Mouse (Mus musculus): ENCODE data around the gene Mcrip2. TPM values are rescaled to one million over a fixed set of nuclear protein-coding genes. Genes with fewer than 3 reads are reported as not detected.

Gene Mcrip2
- total RNA-seq, 2 experiments from 2014 or later = 261 to 270 TPM

DNA sequence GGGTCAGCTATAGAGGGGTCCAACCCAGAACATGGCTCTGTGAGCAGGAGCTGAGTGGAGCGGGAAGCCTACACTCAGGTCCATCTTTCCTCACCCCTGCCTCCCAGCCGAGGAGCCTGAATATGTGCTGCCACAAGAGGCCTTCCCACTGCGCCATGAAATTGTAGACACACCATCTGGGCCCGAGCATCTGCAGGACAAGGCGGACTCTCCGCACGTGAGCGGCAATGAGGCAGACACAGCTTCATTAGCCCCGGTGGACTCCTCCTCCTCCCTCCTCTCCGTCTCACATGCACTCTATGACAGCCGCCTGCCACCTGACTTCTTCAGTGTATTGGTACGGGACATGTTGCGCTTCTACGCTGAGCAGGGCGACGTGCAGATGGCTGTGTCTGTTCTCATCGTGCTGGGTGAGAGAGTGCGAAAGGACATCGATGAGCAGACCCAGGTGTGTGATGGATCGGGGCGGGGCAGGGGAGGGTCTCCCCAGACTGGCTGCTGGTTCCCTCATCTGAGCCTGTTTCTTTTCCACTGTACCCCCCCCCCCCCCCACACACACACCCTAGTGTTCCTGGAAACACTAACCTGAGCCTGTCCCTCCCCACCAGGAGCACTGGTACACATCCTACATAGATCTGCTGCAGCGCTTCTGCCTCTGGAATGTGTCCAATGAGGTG lies 40.9 kb downstream of the Mcrip2 start:
- DNase-seq (ENCODE audit: low spot score) = no peak
- intact Hi-C loops (cut with DNase I) = no loop called here

- DNase-seq (ENCODE audit: low spot score) = no peak
- intact Hi-C loops (cut with DNase I) = no loop called here
These were observed 41.6 kb downstream of the Mcrip2 start for GRCm38 (mm10) chr17:25827011-25827410.

DNA sequence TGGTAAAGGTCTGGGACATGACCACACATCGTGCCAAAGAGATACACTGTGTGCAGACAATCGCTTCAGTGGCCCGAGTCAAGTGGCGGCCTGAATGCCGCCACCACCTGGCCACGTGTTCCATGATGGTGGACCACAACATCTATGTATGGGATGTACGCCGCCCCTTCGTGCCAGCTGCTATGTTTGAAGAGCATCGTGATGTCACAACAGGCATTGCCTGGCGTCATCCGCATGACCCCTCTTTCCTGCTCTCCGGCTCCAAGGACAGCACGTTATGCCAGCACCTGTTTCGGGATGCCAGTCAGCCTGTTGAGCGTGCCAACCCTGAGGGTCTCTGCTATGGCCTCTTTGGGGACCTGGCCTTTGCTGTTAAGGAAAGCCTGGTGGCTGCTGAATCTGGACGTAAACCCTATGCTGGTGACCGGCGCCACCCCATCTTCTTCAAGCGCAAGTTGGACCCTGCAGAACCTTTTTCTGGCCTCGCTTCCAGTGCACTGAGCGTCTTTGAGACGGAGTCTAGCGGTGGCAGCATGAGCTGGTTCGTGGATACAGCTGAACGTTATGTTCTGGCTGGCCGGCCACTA lies 42.5 kb downstream of the Mcrip2 start:
- intact Hi-C loops (cut with DNase I) = no loop called here
- DNase-seq (ENCODE audit: low spot score) = no peak

DNA sequence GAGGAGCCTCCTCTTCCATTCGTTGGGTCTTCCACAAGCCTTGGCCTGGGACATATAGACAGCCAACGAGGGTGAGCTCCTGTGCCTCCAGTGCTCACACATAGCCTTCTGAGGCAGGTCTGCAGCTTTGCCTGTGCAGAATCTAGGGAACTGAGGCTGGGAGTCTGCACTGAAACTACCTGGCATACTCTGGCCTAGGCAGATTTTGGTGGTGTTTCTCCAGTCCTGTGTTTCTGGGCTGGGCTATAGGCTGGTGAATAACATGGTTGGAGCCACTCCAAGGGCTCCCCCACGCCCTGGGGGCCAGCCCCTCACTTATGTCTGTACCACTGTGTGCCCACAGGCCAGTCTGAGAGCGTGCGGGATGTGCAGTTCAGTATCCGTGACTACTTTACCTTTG lies 43.3 kb downstream of the Mcrip2 start:
- intact Hi-C loops (cut with DNase I) = no loop called here
- DNase-seq (ENCODE audit: low spot score) = no peak

DNA sequence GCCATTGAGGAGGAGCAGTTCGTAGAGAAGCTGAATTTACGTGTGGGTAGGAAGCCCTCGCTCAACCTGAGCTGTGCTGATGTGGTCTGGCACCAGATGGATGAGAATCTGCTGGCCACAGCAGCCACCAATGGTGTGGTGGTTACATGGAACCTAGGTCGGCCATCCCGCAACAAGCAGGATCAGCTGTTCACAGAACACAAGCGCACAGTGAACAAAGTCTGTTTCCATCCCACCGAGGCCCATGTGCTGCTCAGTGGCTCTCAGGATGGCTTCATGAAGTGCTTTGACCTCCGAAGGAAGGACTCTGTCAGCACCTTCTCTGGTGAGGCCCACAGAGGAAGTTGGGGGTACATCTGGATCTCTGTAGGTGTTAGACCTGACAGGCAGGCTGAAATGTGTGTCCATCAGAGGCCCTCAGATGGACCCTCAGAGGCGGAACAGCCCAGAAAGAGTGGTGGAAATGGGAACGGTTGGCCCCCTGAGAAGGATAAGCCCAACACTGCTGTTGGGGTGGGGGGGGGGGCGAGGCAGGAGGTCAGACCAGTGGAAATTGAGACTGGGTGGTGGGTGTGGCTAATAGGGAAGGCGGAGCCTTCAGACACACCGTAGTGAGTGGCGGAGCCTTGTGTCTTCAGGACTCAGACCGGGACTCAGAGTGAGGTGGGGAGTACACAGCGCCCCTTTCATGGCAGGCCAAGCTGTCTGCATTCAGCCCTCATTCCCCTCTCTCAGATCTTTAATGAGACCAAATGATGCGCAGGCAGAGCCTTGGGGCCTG lies 44.0 kb downstream of the Mcrip2 start:
- no peak for DNase-seq (ENCODE audit: low spot score)

GRCm38 (mm10) chr17:25823452-25823851 lies 45.1 kb downstream of the Mcrip2 start, which contains the start of gene Wdr24:
Gene Wdr24 (plus strand): TSS chr17:25823627.
- DNase-seq (ENCODE audit: low spot score) = no peak
- intact Hi-C loops (cut with DNase I) = loop anchor here (2.0 kb wide), 1 partner anchor 27 kb away; the partner anchor contains the start of gene Metrn

More for the DNA sequence above, 44.0 kb downstream of the Mcrip2 start:
- intact Hi-C loops (cut with DNase I) = no loop called here

- DNase-seq (ENCODE audit: low spot score) = no peak
- intact Hi-C loops (cut with DNase I) = no loop called here
These were observed 49.4 kb downstream of the Mcrip2 start for GRCm38 (mm10) chr17:25818851-25819780.

DNA sequence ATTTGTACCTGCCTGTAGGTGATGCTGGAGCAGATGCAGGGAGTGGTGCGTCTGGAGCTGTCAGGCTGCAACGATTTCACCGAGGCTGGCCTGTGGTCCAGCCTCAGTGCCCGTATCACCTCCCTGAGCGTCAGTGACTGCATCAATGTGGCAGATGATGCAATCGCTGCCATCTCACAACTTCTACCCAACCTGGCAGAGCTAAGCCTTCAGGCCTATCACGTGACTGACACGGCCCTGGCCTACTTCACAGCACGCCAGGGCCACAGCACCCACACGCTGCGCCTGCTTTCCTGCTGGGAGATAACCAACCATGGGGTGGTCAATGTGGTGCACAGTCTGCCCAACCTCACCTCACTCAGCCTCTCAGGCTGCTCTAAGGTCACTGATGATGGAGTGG lies 50.9 kb downstream of the Mcrip2 start:
- intact Hi-C loops (cut with DNase I) = no loop called here
- no peak for DNase-seq (ENCODE audit: low spot score)

Small RNAs within 50 kb of the gene (microRNA-seq; reads per million reads assigned to microRNA genes)
- gene Mir3082 = 4.2 reads per million, percentile 9 among the genes with 10 or more reads in this experiment

Other genes starting within 250 kb of the Mcrip2 start
- under 1 TPM in 1 of 2 experiments, not detected in 1; 0.70 TPM for gene Gng13, start 151.6 kb downstream of the Mcrip2 start, total RNA-seq (2021)
- gene Chtf18, start 141.3 kb downstream of the Mcrip2 start, total RNA-seq (2021) = 1 to 10 TPM; 1.6 to 1.9 TPM
- 1 to 10 TPM; 5.3 to 5.6 TPM for gene Rpusd1, start 141.1 kb downstream of the Mcrip2 start, total RNA-seq (2021)
- not detected for gene Mslnl, start 132.7 kb downstream of the Mcrip2 start, total RNA-seq (2021)
- gene Msln, start 114.4 kb downstream of the Mcrip2 start, total RNA-seq (2021) = 10 to 100 TPM; 21.2 to 28.5 TPM
- 10 to 100 TPM; 44.8 to 48.2 TPM for gene Narfl, start 95.0 kb downstream of the Mcrip2 start, total RNA-seq (2021)
- gene Haghl, start 83.1 kb downstream of the Mcrip2 start, total RNA-seq (2021) = 1 to 10 TPM; 5.5 to 9.1 TPM
- gene Ccdc78, start 82.2 kb downstream of the Mcrip2 start, total RNA-seq (2021) = not detected
- 10 to 100 TPM; 35.4 to 36.0 TPM for gene Fam173a, start 75.9 kb downstream of the Mcrip2 start, total RNA-seq (2021)
- under 1 TPM in 1 of 2 experiments, not detected in 1; 0.53 TPM for gene AC134908.4, start 73.1 kb downstream of the Mcrip2 start, total RNA-seq (2021)
- 10 to 100 TPM; 74.4 to 75.1 TPM for gene Metrn, start 71.6 kb downstream of the Mcrip2 start, total RNA-seq (2021)
- 1 to 10 TPM; 1.2 to 1.3 TPM for gene Fbxl16, start 59.7 kb downstream of the Mcrip2 start, total RNA-seq (2021)
- gene Wdr24, start 45.1 kb downstream of the Mcrip2 start, total RNA-seq (2021) = 10 to 100 TPM; 10.2 to 10.6 TPM
- 10 to 100 TPM; 35.5 to 36.6 TPM for gene Jmjd8, start 39.9 kb downstream of the Mcrip2 start, total RNA-seq (2021)
- gene Stub1, start 35.4 kb downstream of the Mcrip2 start, total RNA-seq (2021) = 100 to 1,000 TPM; 114 to 117 TPM
- gene Rhbdl1, start 31.5 kb downstream of the Mcrip2 start, total RNA-seq (2021) = 1 to 10 TPM; 1.2 to 2.2 TPM
- gene Gm20683, start 27.0 kb downstream of the Mcrip2 start, total RNA-seq (2021) = 1 to 10 TPM; 2.8 to 3.6 TPM
- gene Rhot2, start 23.9 kb downstream of the Mcrip2 start, total RNA-seq (2021) = 100 to 1,000 TPM; 120 to 125 TPM
- 1 to 10 TPM; 2.8 to 2.9 TPM for gene Wdr90, start 7.3 kb downstream of the Mcrip2 start, total RNA-seq (2021)
- gene Mettl26, start 6.3 kb upstream of the Mcrip2 start, total RNA-seq (2021) = 10 to 100 TPM; 13.6 to 14.4 TPM
- under 1 TPM; 0.45 to 0.75 TPM for gene Wfikkn1, start 12.1 kb upstream of the Mcrip2 start, total RNA-seq (2021)
- 10 to 100 TPM; 17.0 to 17.4 TPM for gene Rab40c, start 51.0 kb upstream of the Mcrip2 start, total RNA-seq (2021)
- gene Pigq, start 76.2 kb upstream of the Mcrip2 start, total RNA-seq (2021) = 10 to 100 TPM; 49.0 to 55.6 TPM
- not detected for gene Nhlrc4, start 76.2 kb upstream of the Mcrip2 start, total RNA-seq (2021)
- under 1 TPM; 0.17 to 0.18 TPM for gene A930017K11Rik, start 83.8 kb upstream of the Mcrip2 start, total RNA-seq (2021)
- 1 to 10 TPM; 7.1 to 7.8 TPM for gene Capn15, start 117.0 kb upstream of the Mcrip2 start, total RNA-seq (2021)
- 10 to 100 TPM; 28.0 to 30.2 TPM for gene Rab11fip3, start 200.8 kb upstream of the Mcrip2 start, total RNA-seq (2021)
- 10 to 100 TPM; 11.0 to 11.7 TPM for gene Decr2, start 221.6 kb upstream of the Mcrip2 start, total RNA-seq (2021)
- gene Nme4, start 226.8 kb upstream of the Mcrip2 start, total RNA-seq (2021) = 1 to 10 TPM; 3.2 to 3.6 TPM
- gene Tmem8, start 244.5 kb upstream of the Mcrip2 start, total RNA-seq (2021) = 1 to 10 TPM; 2.5 to 3.1 TPM